Mouse (Mus musculus): Measurements from ENCODE around the gene Pold2.

GRCm38 (mm10) chr11:5855481-5855880, 22.6 kb downstream of the Pold2 start:
- TF ChIP-seq EP300 (IDR thresholded peaks at IDR 0.05; ENCODE audit: insufficient read depth, low read depth, low read length) (no peak), CTCF (IDR thresholded peaks at IDR 0.05; ENCODE audit: low read depth, low read length) (no peak)

Measured in ES-Bruce4 (cell line).